Mouse (Mus musculus) hindbrain, postnatal 0 days (tissue): ENCODE results near the gene Nop14. TPM values are rescaled to one million over a fixed set of nuclear protein-coding genes. Genes with fewer than 3 reads are reported as not detected.

Source experiments
- ATAC-seq: fragments of 200-750 bp; cut with Nextera tagmentation; 2 replicates; pipeline ENCODE4 v1.8.0; 2017; ENCODE audit warnings: mild to moderate bottlenecking, moderate TSS enrichment, moderate library complexity
- DNase-seq: peaks from one replicate; pipeline ENCODE4 v3.0.0-alpha.2; 2015; ENCODE audit warnings: low spot score
- H3K27ac ChIP-seq: fragments of 300-500 bp; sonication (generic); 2 replicates; pipeline ENCODE4 v1.5.1; 2014; ENCODE audit warnings: mild to moderate bottlenecking
- H3K27me3 ChIP-seq: fragments of 300-500 bp; sonication (generic); 2 replicates; pipeline ENCODE4 v1.6.1; 2014; ENCODE audit warnings: low read length, mixed read lengths; ENCODE audit not compliant: insufficient read depth
- H3K36me3 ChIP-seq: fragments of 300-500 bp; sonication (generic); 2 replicates; pipeline ENCODE4 v1.6.1; 2014; ENCODE audit warnings: low read length, mixed read lengths; ENCODE audit not compliant: insufficient read depth
- H3K4me1 ChIP-seq: fragments of 300-500 bp; sonication (generic); 2 replicates; pipeline ENCODE4 v1.6.1; 2014; ENCODE audit warnings: antibody characterized with exemption, low read length, mixed read lengths; ENCODE audit not compliant: insufficient read depth
- H3K4me2 ChIP-seq: fragments of 300-500 bp; sonication (generic); 2 replicates; pipeline ENCODE4 v1.6.1; 2014; ENCODE audit warnings: low read depth, mild to moderate bottlenecking, low read length, moderate library complexity, mixed read lengths
- H3K4me3 ChIP-seq: fragments of 300-500 bp; sonication (generic); 2 replicates; pipeline ENCODE4 v1.5.1; 2014; ENCODE audit warnings: low read length
- H3K9ac ChIP-seq: fragments of 300-500 bp; sonication (generic); replicated peaks from 2 replicates; pipeline ENCODE4 v1.6.1; 2014; ENCODE audit warnings: mild to moderate bottlenecking, low read length, moderate library complexity, mixed read lengths
- H3K9me3 ChIP-seq: fragments of 300-500 bp; sonication (generic); 2 replicates; pipeline ENCODE4 v1.6.1; 2016; ENCODE audit warnings: low read length, mixed read lengths
- CTCF ChIP-seq: IDR thresholded peaks from 2 replicates; pipeline ENCODE4 v1.5.1; 2016; ENCODE audit warnings: antibody characterized with exemption, control low read depth, low read depth
- WGBS: fragments of 180-500 bp; shearing (Covaris S2); extraction: QIAGEN DNeasy Blood & Tissue Kit; methylation state at CpG from one replicate; pipeline ENCODE4 v1.1.7; 2014; 5-methylcytosine and 5-hydroxymethylcytosine counted together
- polyA plus RNA-seq: library from polyadenylated mRNA; unstranded; fragments of >200 nt; fragmentation: Nextera tagmentation; extraction: Ambion mirVana; gene quantifications from 2 replicates; pipeline ENCODE4 v1.2.1, GENCODE M21; 2015
- total RNA-seq: library from RNA; depleted of rRNA; stranded (reverse); fragments of >200 nt; gene quantifications from 2 replicates; pipeline ENCODE4 v1.2.3, GENCODE M21; 2014

Nop14 gene
- total and polyA plus RNA-seq, 2 experiments from 2014 or later, result 9.7 to 20.0 TPM

DNA sequence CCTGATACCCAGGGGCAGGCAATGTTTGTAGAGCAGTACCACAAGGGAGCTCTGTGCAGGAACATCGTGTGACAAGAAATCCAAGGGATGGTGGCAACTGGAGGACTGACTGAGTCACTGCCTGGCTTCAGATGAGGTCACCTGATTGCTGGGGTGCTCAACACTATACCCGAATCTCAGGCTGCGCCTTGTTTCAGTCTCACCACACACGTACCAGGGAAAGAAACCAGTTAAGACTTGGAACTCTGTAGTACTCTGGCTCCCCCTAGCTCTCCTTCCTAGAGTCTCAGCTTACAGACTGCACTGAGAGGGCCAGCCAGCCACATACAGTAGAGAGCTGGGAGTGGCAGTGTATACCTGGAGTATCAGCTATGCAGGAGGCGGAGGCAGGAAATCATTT lies 17.0 kb downstream of the Nop14 start:
- no peaks in the 10 kb centered on the region for H3K4me1 ChIP-seq
- TF ChIP-seq CTCF, result peak; percentile 73
- no peaks in the 10 kb centered on the region for H3K27me3 ChIP-seq
- H3K4me2 ChIP-seq, result no peak overlapping the region
- H3K27ac ChIP-seq, result no peak overlapping the region
- no peak overlapping the region for H3K9ac ChIP-seq
- WGBS, result 59% methylated on average over 5 of the region's 5 CpGs
- H3K4me3 ChIP-seq, result no peak overlapping the region
- peak; percentile 70 for DNase-seq
- H3K36me3 ChIP-seq, result peaks cover 67% of the 10 kb centered on the region
- H3K9me3 ChIP-seq, result no peaks in the 10 kb centered on the region
- peak; percentile 87 for ATAC-seq

DNA sequence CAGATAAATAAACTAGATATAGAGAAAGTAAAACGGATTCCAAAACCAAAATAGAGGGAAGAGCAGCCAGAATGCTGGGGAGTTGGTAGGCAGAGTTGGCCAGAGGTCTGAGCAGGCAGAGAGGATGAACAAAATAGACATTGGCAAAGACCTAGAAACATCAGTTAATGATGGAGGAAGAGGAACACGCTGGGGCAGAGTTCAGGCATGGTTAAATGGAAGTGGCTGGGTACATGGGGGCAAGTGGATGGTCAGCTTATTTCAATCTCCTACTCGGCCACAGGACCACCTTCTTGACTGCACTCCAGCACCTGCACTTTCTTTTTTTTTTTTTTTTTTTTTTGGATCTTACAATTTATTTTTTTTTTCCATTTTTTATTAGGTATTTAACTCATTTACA lies 18.0 kb downstream of the Nop14 start:
- Histone ChIP-seq H3K27ac (no peak overlapping the region), H3K9me3 (no peaks in the 10 kb centered on the region), H3K4me2 (no peak overlapping the region), H3K4me1 (no peaks in the 10 kb centered on the region), H3K9ac (no peak overlapping the region), H3K27me3 (no peaks in the 10 kb centered on the region), H3K4me3 (no peak overlapping the region), H3K36me3 (peaks cover 64% of the 10 kb centered on the region)
- no peak for DNase-seq
- ATAC-seq, result no peak
- no peak for TF ChIP-seq CTCF
- WGBS, result 91% methylated on average over 3 of the region's 3 CpGs

DNA sequence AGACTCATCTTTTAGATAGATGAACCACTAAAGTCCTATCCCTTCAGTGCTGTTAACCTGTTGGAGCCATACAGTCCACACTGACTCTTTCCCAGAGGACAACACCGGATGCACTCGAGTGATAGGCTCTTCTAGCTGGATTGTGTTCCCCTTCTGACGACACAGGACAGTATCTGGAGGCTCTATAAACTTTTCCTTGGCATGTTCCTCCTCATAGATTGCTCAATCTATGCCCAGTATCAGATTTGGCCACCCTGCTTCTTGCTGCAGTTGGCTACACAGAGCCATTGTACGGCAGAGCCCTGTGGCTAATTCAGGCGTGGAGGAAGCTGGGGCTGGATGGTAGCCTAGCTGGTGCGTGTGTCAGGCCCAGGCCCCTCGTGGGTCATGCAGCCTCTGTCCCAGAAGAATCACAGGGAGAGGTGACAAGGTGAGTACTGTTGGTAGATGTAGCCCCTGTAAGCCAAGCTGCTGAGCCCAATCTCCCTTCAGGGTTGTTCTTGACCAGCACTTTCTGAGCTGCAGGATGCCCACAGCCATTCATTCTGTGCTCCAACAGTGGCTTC lies 22.3 kb downstream of the Nop14 start:
- no peak for DNase-seq
- Histone ChIP-seq H3K9me3 (no peaks in the 10 kb centered on the region), H3K4me2 (no peak overlapping the region), H3K27me3 (no peaks in the 10 kb centered on the region), H3K4me3 (no peak overlapping the region; the same call in 1 of the 2 replicates), H3K9ac (no peak overlapping the region), H3K36me3 (peaks cover 46% of the 10 kb centered on the region), H3K4me1 (no peaks in the 10 kb centered on the region), H3K27ac (peak overlapping the region; percentile 87; the same call in 1 of the 2 replicates)
- 82% methylated on average over 7 of the region's 7 CpGs for WGBS
- no peak for ATAC-seq
- no peak for TF ChIP-seq CTCF

GRCm38 (mm10) chr5:34636481-34637287 lies 23.3 kb downstream of the Nop14 start, which contains the start of gene Mfsd10:
Gene Mfsd10, minus strand, starts transcription at chr5:34637212.
- no peaks in the 10 kb centered on the region for H3K9me3 ChIP-seq
- peak within 1 kb of the TSS; percentile 87 for H3K27ac ChIP-seq
- under 1% methylated on average over 43 of the region's 48 CpGs for WGBS
- H3K4me1 ChIP-seq, result no peaks in the 10 kb centered on the region
- no peaks in the 10 kb centered on the region for H3K27me3 ChIP-seq
- peak within 1 kb of the TSS; percentile 55 for H3K4me3 ChIP-seq
- H3K4me2 ChIP-seq, result peak within 1 kb of the TSS; percentile 61
- H3K9ac ChIP-seq, result peak within 1 kb of the TSS; percentile 66
- peak; percentile 50 for TF ChIP-seq CTCF
- peaks cover 51% of the 10 kb centered on the region for H3K36me3 ChIP-seq
- ATAC-seq, result peak; percentile 90
- DNase-seq, result peak; percentile 90

DNA sequence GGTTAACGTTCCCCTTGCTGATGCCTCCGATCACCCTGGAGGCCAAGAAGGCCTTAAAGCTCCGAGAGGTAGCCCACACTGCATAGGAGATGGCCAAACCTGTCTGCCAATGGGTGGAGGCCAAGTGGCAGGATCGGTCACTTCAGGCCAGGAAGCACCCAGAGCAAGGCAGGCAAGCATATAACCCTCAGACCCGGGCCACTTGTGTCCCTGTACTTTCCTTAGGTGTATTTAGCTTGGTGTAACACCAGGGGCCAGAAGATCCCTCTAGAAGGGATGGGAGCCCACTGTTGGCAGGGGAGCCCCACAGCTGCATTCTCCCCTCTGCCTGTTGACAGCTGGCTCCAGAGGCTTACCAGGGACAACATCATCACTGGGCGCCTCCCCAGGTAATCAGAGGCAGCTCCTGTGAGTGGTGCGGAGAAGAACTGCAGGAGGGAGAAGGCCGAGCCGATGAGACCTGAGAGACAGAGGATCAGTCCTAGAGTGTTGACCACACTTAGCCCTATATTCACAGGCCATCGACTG lies 24.2 kb downstream of the Nop14 start:
- no peak for TF ChIP-seq CTCF
- Histone ChIP-seq H3K27me3 (no peaks in the 10 kb centered on the region), H3K4me2 (peak overlapping the region; percentile 61), H3K27ac (peak overlapping the region; percentile 87; the same call in 1 of the 2 replicates), H3K9ac (peak overlapping the region; percentile 66; the same call in 1 of the 2 replicates), H3K9me3 (no peaks in the 10 kb centered on the region), H3K36me3 (peaks cover 52% of the 10 kb centered on the region), H3K4me3 (peak overlapping the region; percentile 55), H3K4me1 (no peaks in the 10 kb centered on the region)
- WGBS, result 52% methylated on average over 10 of the region's 10 CpGs
- DNase-seq, result no peak
- no peak for ATAC-seq

- WGBS, result 90% methylated on average over 13 of the region's 13 CpGs
- H3K4me1 ChIP-seq, result no peaks in the 10 kb centered on the region
- no peaks in the 10 kb centered on the region for H3K9me3 ChIP-seq
- peaks cover 49% of the 10 kb centered on the region for H3K36me3 ChIP-seq
- no peak overlapping the region for H3K4me2 ChIP-seq
- no peak for TF ChIP-seq CTCF
- H3K4me3 ChIP-seq, result no peak overlapping the region
- no peaks in the 10 kb centered on the region for H3K27me3 ChIP-seq
- no peak for DNase-seq
- no peak overlapping the region for H3K27ac ChIP-seq
- H3K9ac ChIP-seq, result no peak overlapping the region
- ATAC-seq, result no peak
Measured at GRCm38 (mm10) chr5:34634746-34635400, 25.1 kb downstream of the Nop14 start.
